Mouse (Mus musculus): ENCODE data around the gene Chrna10.

Chrna10 gene

GRCm38 (mm10) chr7:102081784-102082183 is 34.8 kb downstream of the Chrna10 start:
- no peak for DNase-seq (ENCODE audit: low read depth)

- no peak for DNase-seq (ENCODE audit: low read depth)
These were observed 36.3 kb downstream of the Chrna10 start for GRCm38 (mm10) chr7:102080311-102080710.

GRCm38 (mm10) chr7:102078517-102078916 is 38.1 kb downstream of the Chrna10 start:
- DNase-seq (ENCODE audit: low read depth) = peak; percentile 68

GRCm38 (mm10) chr7:102076714-102077296 is 39.8 kb downstream of the Chrna10 start:
- DNase-seq (ENCODE audit: low read depth) = peak; percentile 74

- DNase-seq (ENCODE audit: low read depth) = peak; percentile 20
These were observed 50.3 kb downstream of the Chrna10 start for GRCm38 (mm10) chr7:102066363-102066762.

- DNase-seq (ENCODE audit: low read depth) = peak; percentile 96
These were observed 51.4 kb downstream of the Chrna10 start, which contains the start of the genes Rnf121, Xndc1 and Xntrpc for GRCm38 (mm10) chr7:102065046-102065891. TSS of gene Rnf121 (minus strand) at chr7:102065469. TSS of gene Xndc1 (plus strand) at chr7:102065511. TSS of gene Xntrpc (plus strand) at chr7:102065713.

GRCm38 (mm10) chr7:102064655-102065045 is 52.0 kb downstream of the Chrna10 start:
- no peak for DNase-seq (ENCODE audit: low read depth)

GRCm38 (mm10) chr7:102063891-102064290 is 52.7 kb downstream of the Chrna10 start:
- peak; percentile 51 for DNase-seq (ENCODE audit: low read depth)

GRCm38 (mm10) chr7:102062203-102062602 is 54.4 kb downstream of the Chrna10 start:
- DNase-seq (ENCODE audit: low read depth) = no peak

GRCm38 (mm10) chr7:102061353-102061752 is 55.3 kb downstream of the Chrna10 start:
- no peak for DNase-seq (ENCODE audit: low read depth)
